Mouse (Mus musculus) c-Kit-positive CD71-positive TER-119-positive erythroid progenitor cells, embryonic 14.5 days (primary cell): ENCODE measurements around the gene Syt11.
A peak's percentile ranks its signal among the peaks of the same experiment; 100 is the strongest.
"Not testable (repeated sequence)": the region's sequence is repeated elsewhere in the genome, so short reads cannot be mapped to it uniquely, and the experiment has no call there.

Experiments
- DNase-seq: peaks from one replicate; pipeline ENCODE4 v3.0.0-alpha.2; 2013; ENCODE audit warnings: low spot score

The Syt11 gene

GRCm38 (mm10) chr3:88736556-88736955 is 38.4 kb downstream of the Syt11 start:
- DNase-seq = no peak

GRCm38 (mm10) chr3:88719098-88719497 is 55.9 kb downstream of the Syt11 start:
- DNase-seq = no peak

GRCm38 (mm10) chr3:88717831-88718230 is 57.1 kb downstream of the Syt11 start:
- peak; percentile 46 for DNase-seq

- peak; percentile 35 for DNase-seq
These were observed 57.7 kb downstream of the Syt11 start for GRCm38 (mm10) chr3:88717198-88717798.

GRCm38 (mm10) chr3:88716399-88717197 is 58.4 kb downstream of the Syt11 start, which contains the start of gene Rit1:
Gene Rit1 (plus strand): TSS chr3:88716838.
- peak; percentile 89 for DNase-seq

- not testable (repeated sequence) for DNase-seq
These were observed 59.2 kb downstream of the Syt11 start for GRCm38 (mm10) chr3:88715716-88716115.

- DNase-seq = no peak
These were observed 60.2 kb downstream of the Syt11 start for GRCm38 (mm10) chr3:88714725-88715124.

GRCm38 (mm10) chr3:88713709-88714108 is 61.3 kb downstream of the Syt11 start:
- no peak for DNase-seq

- no peak for DNase-seq
These were observed 73.7 kb downstream of the Syt11 start for GRCm38 (mm10) chr3:88701222-88701621.

- no peak for DNase-seq
These were observed 74.7 kb downstream of the Syt11 start for GRCm38 (mm10) chr3:88700247-88700646.

- no peak for DNase-seq
These were observed 76.1 kb downstream of the Syt11 start for GRCm38 (mm10) chr3:88698834-88699233.

GRCm38 (mm10) chr3:88698051-88698450 is 76.9 kb downstream of the Syt11 start:
- DNase-seq = no peak

GRCm38 (mm10) chr3:88695545-88695944 is 79.4 kb downstream of the Syt11 start:
- DNase-seq = no peak
